Mouse (Mus musculus) G1E (cell line): ENCODE measurements around the gene Prkcb.

Source experiments
- CTCF ChIP-seq: IDR thresholded peaks from 2 replicates; pipeline ENCODE4 v1.5.1; 2012; ENCODE audit warnings: low read depth, low read length, inconsistent platforms, mixed read lengths
- GATA1 ChIP-seq: IDR thresholded peaks from 2 replicates; pipeline ENCODE4 v1.6.1; 2012; ENCODE audit warnings: borderline replicate concordance, low read length, inconsistent platforms, mixed read lengths
- GATA2 ChIP-seq: IDR thresholded peaks from 2 replicates; pipeline ENCODE4 v1.6.1; 2012; ENCODE audit warnings: low read depth, low read length, inconsistent platforms, borderline replicate concordance
- POLR2AphosphoS5 ChIP-seq: IDR thresholded peaks from 2 replicates; pipeline ENCODE4 v1.6.1; 2012; ENCODE audit warnings: low read depth, low read length, inconsistent platforms; ENCODE audit not compliant: insufficient replicate concordance

DNA sequence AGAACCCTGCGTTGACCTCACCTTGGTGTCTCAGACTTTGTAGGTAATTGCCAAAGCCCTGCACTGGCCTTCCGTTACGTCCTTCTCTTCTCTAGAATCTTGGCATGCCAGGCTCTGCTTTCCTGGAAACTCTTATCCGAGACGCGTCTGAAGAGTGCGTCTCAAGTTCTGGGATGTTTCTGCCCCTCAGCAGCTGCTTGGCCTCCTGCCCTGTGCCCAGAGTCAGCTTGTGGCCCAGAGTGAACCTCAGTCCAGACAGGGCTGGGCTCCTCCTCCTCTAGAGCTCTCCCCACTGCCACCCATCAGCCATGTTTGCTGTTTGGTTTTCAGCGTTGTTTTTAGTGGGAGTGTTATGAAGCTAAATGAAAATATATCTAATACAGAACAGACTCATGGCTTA is 203.5 kb downstream of the Prkcb start:
- TF ChIP-seq CTCF: no peak
- TF ChIP-seq GATA1: no peak
- TF ChIP-seq POLR2AphosphoS5: no peak
- TF ChIP-seq GATA2: no peak
